Mouse (Mus musculus): ENCODE measurements around the gene Pym1. TPM values are rescaled to one million over a fixed set of nuclear protein-coding genes. Genes with fewer than 3 reads are reported as not detected.

Pym1 gene
- polyA plus RNA-seq, 1 experiment from 2014 or later, result 52.4 TPM

- no peak overlapping the region for H3K4me3 ChIP-seq (ENCODE audit: low read depth, low read length)
- H3K4me2 ChIP-seq (ENCODE audit: low read depth, severe bottlenecking), result no peak overlapping the region
- no peaks in the 10 kb centered on the region for H3K9me3 ChIP-seq (ENCODE audit: control insufficient read depth, low read length)
- no peak overlapping the region for H3K9ac ChIP-seq (ENCODE audit: low read length)
- WGBS, result 92% methylated on average over 1 of the region's 1 CpGs
- H3K4me1 ChIP-seq (ENCODE audit: control insufficient read depth, insufficient read depth, low read length), result no peaks in the 10 kb centered on the region
- H3K27ac ChIP-seq (replicated peaks; ENCODE audit: low read depth, low read length), result no peak overlapping the region
- ATAC-seq (ENCODE audit: insufficient number of reproducible peaks, low FRiP score, low TSS enrichment, low read depth) (no peak), DNase-seq (ENCODE audit: low spot score) (no peak)
- no peaks in the 10 kb centered on the region for H3K27me3 ChIP-seq (ENCODE audit: control insufficient read depth, insufficient read depth, low read length)
- H3K36me3 ChIP-seq (ENCODE audit: control insufficient read depth, insufficient read depth, low read length), result no peaks in the 10 kb centered on the region
Observed at GRCm38 (mm10) chr10:128793258-128793657, 45.6 kb downstream of the Pym1 start.

DNA sequence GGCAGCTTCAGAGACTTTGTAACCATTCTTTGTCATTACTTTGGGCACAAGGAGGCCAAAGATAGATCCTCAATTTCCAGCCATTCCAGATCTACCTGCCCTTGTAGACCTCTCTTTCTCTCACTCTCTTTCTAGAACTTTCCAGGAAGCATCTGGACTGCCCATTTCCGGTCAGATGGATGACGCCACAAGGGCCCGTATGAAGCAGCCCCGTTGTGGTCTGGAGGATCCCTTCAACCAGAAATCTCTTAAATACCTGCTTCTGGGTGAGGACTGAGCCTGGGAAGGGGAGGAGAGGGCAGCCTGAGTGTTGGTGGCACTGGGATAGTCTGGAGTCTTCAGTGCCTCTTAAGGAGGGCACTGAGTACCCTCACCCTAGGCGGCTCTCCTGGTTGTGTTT lies 46.7 kb downstream of the Pym1 start:
- no peaks in the 10 kb centered on the region for H3K9me3 ChIP-seq (ENCODE audit: control insufficient read depth, low read length)
- 94% methylated on average over 5 of the region's 5 CpGs for WGBS
- no peaks in the 10 kb centered on the region for H3K27me3 ChIP-seq (ENCODE audit: control insufficient read depth, insufficient read depth, low read length)
- H3K4me3 ChIP-seq (ENCODE audit: low read depth, low read length), result no peak overlapping the region
- no peak overlapping the region for H3K9ac ChIP-seq (ENCODE audit: low read length)
- H3K27ac ChIP-seq (replicated peaks; ENCODE audit: low read depth, low read length), result no peak overlapping the region
- ATAC-seq (ENCODE audit: insufficient number of reproducible peaks, low FRiP score, low TSS enrichment, low read depth) (no peak), DNase-seq (ENCODE audit: low spot score) (no peak)
- no peaks in the 10 kb centered on the region for H3K36me3 ChIP-seq (ENCODE audit: control insufficient read depth, insufficient read depth, low read length)
- H3K4me1 ChIP-seq (ENCODE audit: control insufficient read depth, insufficient read depth, low read length), result no peaks in the 10 kb centered on the region
- H3K4me2 ChIP-seq (ENCODE audit: low read depth, severe bottlenecking), result no peak overlapping the region

GRCm38 (mm10) chr10:128795581-128795980 lies 47.9 kb downstream of the Pym1 start:
- no peaks in the 10 kb centered on the region for H3K4me1 ChIP-seq (ENCODE audit: control insufficient read depth, insufficient read depth, low read length)
- 95% methylated on average over 3 of the region's 3 CpGs for WGBS
- ATAC-seq (ENCODE audit: insufficient number of reproducible peaks, low FRiP score, low TSS enrichment, low read depth) (no peak), DNase-seq (ENCODE audit: low spot score) (no peak)
- H3K4me2 ChIP-seq (ENCODE audit: low read depth, severe bottlenecking), result no peak overlapping the region
- H3K4me3 ChIP-seq (ENCODE audit: low read depth, low read length), result no peak overlapping the region
- H3K9me3 ChIP-seq (ENCODE audit: control insufficient read depth, low read length), result no peaks in the 10 kb centered on the region
- no peak overlapping the region for H3K9ac ChIP-seq (ENCODE audit: low read length)
- H3K36me3 ChIP-seq (ENCODE audit: control insufficient read depth, insufficient read depth, low read length), result peaks cover 4% of the 10 kb centered on the region; the same call in 1 of the 2 replicates
- H3K27ac ChIP-seq (replicated peaks; ENCODE audit: low read depth, low read length), result no peak overlapping the region
- H3K27me3 ChIP-seq (ENCODE audit: control insufficient read depth, insufficient read depth, low read length), result no peaks in the 10 kb centered on the region

DNA sequence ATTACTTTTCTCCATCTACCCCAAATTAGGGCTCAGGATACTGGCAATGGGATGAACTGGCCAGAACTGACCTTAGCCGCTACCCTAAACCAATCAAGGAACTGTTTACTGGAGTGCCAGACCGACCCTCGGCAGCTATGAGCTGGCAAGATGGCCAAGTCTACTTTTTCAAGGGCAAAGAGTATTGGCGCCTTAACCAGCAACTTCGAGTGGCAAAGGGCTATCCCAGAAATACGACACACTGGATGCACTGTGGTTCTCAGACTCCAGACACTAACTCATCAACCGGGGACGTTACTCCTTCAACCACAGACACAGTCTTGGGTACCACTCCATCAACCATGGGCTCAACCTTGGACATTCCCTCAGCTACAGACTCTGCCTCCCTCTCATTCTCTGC lies 51.0 kb downstream of the Pym1 start:
- WGBS, result 90% methylated on average over 8 of the region's 8 CpGs
- peaks cover 4% of the 10 kb centered on the region; the same call in 1 of the 2 replicates for H3K36me3 ChIP-seq (ENCODE audit: control insufficient read depth, insufficient read depth, low read length)
- ATAC-seq (ENCODE audit: insufficient number of reproducible peaks, low FRiP score, low TSS enrichment, low read depth) (no peak), DNase-seq (ENCODE audit: low spot score) (no peak)
- H3K27ac ChIP-seq (replicated peaks; ENCODE audit: low read depth, low read length), result no peak overlapping the region
- H3K9ac ChIP-seq (ENCODE audit: low read length), result no peak overlapping the region
- H3K27me3 ChIP-seq (ENCODE audit: control insufficient read depth, insufficient read depth, low read length), result no peaks in the 10 kb centered on the region
- H3K4me2 ChIP-seq (ENCODE audit: low read depth, severe bottlenecking), result no peak overlapping the region
- no peak overlapping the region for H3K4me3 ChIP-seq (ENCODE audit: low read depth, low read length)
- peaks cover 10% of the 10 kb centered on the region; the same call in 1 of the 2 replicates for H3K4me1 ChIP-seq (ENCODE audit: control insufficient read depth, insufficient read depth, low read length)
- no peaks in the 10 kb centered on the region for H3K9me3 ChIP-seq (ENCODE audit: control insufficient read depth, low read length)

DNA sequence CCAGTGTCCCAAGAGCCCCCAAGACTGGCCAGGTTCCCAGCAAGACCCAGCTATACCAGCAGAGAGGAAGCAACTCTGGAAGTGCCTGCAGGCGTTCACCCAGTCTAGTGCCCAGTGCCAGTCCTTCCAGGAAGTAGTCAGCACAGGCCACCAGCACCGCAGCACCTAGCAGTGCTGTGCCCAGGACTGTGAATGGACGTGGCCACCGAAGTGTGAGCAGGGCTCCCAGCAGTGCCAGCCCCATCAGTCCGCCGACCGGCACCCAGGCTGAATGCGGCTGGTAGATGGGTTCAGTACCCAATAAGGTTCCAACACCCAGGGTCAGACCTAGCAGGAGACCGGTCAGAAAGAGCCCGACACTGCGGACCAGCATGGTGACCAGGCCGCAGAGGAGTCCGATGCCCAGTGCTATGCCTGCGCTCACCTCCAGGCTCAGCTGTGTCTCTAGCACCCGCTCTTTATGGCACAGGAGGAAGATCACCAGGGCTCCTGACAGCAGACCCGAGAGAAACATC lies 54.3 kb downstream of the Pym1 start:
- DNase-seq (ENCODE audit: low spot score) (no peak), ATAC-seq (ENCODE audit: insufficient number of reproducible peaks, low FRiP score, low TSS enrichment, low read depth) (no peak)
- H3K4me3 ChIP-seq (ENCODE audit: low read depth, low read length), result no peak overlapping the region
- H3K9me3 ChIP-seq (ENCODE audit: control insufficient read depth, low read length), result no peaks in the 10 kb centered on the region
- peaks cover 17% of the 10 kb centered on the region for H3K4me1 ChIP-seq (ENCODE audit: control insufficient read depth, insufficient read depth, low read length)
- H3K36me3 ChIP-seq (ENCODE audit: control insufficient read depth, insufficient read depth, low read length), result peaks cover 6% of the 10 kb centered on the region; the same call in 1 of the 2 replicates
- no peak overlapping the region for H3K9ac ChIP-seq (ENCODE audit: low read length)
- no peaks in the 10 kb centered on the region for H3K27me3 ChIP-seq (ENCODE audit: control insufficient read depth, insufficient read depth, low read length)
- no peak overlapping the region for H3K27ac ChIP-seq (replicated peaks; ENCODE audit: low read depth, low read length)
- WGBS, result 90% methylated on average over 16 of the region's 16 CpGs
- H3K4me2 ChIP-seq (ENCODE audit: low read depth, severe bottlenecking), result no peak overlapping the region

DNA sequence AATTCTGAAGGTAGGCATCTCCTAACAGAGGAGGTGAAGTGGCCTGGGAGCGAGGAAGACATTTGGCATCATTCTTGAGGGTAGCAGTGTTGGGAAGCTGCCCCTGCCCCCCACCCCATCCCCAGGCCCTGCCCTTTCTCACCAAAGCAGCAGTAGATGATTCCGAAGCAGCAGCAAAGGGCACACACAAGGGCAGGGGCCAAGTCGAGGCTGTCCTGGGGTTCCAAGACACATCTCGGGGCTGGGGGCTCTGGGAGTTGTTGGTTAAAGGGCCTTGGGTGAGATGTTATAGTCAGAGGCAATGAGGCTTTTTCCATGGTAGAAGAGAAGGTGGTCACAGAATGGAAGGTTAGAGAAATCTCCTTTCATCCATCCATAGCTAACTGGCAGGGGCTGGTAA lies 55.3 kb downstream of the Pym1 start:
- H3K9ac ChIP-seq (ENCODE audit: low read length), result peak overlapping the region; percentile 86; the same call in 1 of the 2 replicates
- no peaks in the 10 kb centered on the region for H3K9me3 ChIP-seq (ENCODE audit: control insufficient read depth, low read length)
- DNase-seq (ENCODE audit: low spot score) (no peak), ATAC-seq (ENCODE audit: insufficient number of reproducible peaks, low FRiP score, low TSS enrichment, low read depth) (no peak)
- 67% methylated on average over 4 of the region's 4 CpGs for WGBS
- peaks cover 6% of the 10 kb centered on the region; the same call in 1 of the 2 replicates for H3K36me3 ChIP-seq (ENCODE audit: control insufficient read depth, insufficient read depth, low read length)
- H3K4me2 ChIP-seq (ENCODE audit: low read depth, severe bottlenecking), result peak overlapping the region; percentile 69; the same call in 1 of the 2 replicates
- H3K4me3 ChIP-seq (ENCODE audit: low read depth, low read length), result no peak overlapping the region; the same call in 1 of the 2 replicates
- H3K4me1 ChIP-seq (ENCODE audit: control insufficient read depth, insufficient read depth, low read length), result peaks cover 20% of the 10 kb centered on the region
- no peaks in the 10 kb centered on the region for H3K27me3 ChIP-seq (ENCODE audit: control insufficient read depth, insufficient read depth, low read length)
- H3K27ac ChIP-seq (replicated peaks; ENCODE audit: low read depth, low read length), result no peak overlapping the region

DNA sequence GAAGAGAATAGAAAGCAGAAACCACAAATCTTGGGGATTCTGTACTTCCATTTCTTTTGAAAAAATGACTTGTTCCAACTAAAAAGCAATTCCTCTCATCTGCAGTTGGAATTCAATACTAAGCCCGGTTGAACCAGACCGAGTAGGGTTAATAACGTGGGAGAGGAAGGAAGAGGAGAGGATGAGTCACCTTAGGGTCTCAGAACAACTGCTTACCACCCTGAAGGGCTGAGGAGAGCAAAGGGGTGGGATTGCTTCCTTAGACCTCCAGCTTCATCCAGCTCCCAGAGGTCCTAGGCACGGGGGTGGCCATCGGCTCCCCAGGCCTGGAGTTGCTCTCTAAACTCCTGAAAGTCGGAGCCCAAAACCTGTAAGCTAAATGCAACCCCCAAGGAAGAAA lies 55.7 kb downstream of the Pym1 start:
- ATAC-seq (ENCODE audit: insufficient number of reproducible peaks, low FRiP score, low TSS enrichment, low read depth), result no peak

GRCm38 (mm10) chr10:128803771-128804270 lies 56.1 kb downstream of the Pym1 start, which contains the start of gene Dnajc14:
Dnajc14 (plus strand) TSS chr10:128804062.
- Histone ChIP-seq H3K36me3 (ENCODE audit: control insufficient read depth, insufficient read depth, low read length) (peaks cover 6% of the 10 kb centered on the region; the same call in 1 of the 2 replicates), H3K27me3 (ENCODE audit: control insufficient read depth, insufficient read depth, low read length) (no peaks in the 10 kb centered on the region), H3K9ac (ENCODE audit: low read length) (peak within 1 kb of the TSS; percentile 86), H3K4me3 (ENCODE audit: low read depth, low read length) (peak within 1 kb of the TSS; percentile 81), H3K4me1 (ENCODE audit: control insufficient read depth, insufficient read depth, low read length) (peaks cover 20% of the 10 kb centered on the region), H3K27ac (replicated peaks; ENCODE audit: low read depth, low read length) (peak within 1 kb of the TSS; percentile 96), H3K4me2 (ENCODE audit: low read depth, severe bottlenecking) (peak within 1 kb of the TSS; percentile 69), H3K9me3 (ENCODE audit: control insufficient read depth, low read length) (no peaks in the 10 kb centered on the region)
- WGBS, result under 1% methylated on average over 14 of the region's 14 CpGs
- ATAC-seq (ENCODE audit: insufficient number of reproducible peaks, low FRiP score, low TSS enrichment, low read depth) (peak; percentile 0; the same call in 1 of the 2 replicates), DNase-seq (ENCODE audit: low spot score) (no peak)

More for the DNA sequence above, 55.7 kb downstream of the Pym1 start:
- peaks cover 6% of the 10 kb centered on the region; the same call in 1 of the 2 replicates for H3K36me3 ChIP-seq (ENCODE audit: control insufficient read depth, insufficient read depth, low read length)
- WGBS, result 16% methylated on average over 6 of the region's 6 CpGs
- peak overlapping the region; percentile 81 for H3K4me3 ChIP-seq (ENCODE audit: low read depth, low read length)
- peak overlapping the region; percentile 69 for H3K4me2 ChIP-seq (ENCODE audit: low read depth, severe bottlenecking)
- peaks cover 20% of the 10 kb centered on the region for H3K4me1 ChIP-seq (ENCODE audit: control insufficient read depth, insufficient read depth, low read length)
- no peaks in the 10 kb centered on the region for H3K9me3 ChIP-seq (ENCODE audit: control insufficient read depth, low read length)
- DNase-seq (ENCODE audit: low spot score), result no peak
- H3K27ac ChIP-seq (replicated peaks; ENCODE audit: low read depth, low read length), result peak overlapping the region; percentile 96; the same call in 1 of the 2 replicates
- H3K9ac ChIP-seq (ENCODE audit: low read length), result peak overlapping the region; percentile 86
- H3K27me3 ChIP-seq (ENCODE audit: control insufficient read depth, insufficient read depth, low read length), result no peaks in the 10 kb centered on the region

Data from limb, embryonic 11.5 days (tissue).